Mouse (Mus musculus): ENCODE measurements around the gene Wwox. TPM values are rescaled to one million over a fixed set of nuclear protein-coding genes. Genes with fewer than 3 reads are reported as not detected.

Gene Wwox
- polyA plus RNA-seq, 1 experiment from 2014 or later: 12.1 TPM

DNA sequence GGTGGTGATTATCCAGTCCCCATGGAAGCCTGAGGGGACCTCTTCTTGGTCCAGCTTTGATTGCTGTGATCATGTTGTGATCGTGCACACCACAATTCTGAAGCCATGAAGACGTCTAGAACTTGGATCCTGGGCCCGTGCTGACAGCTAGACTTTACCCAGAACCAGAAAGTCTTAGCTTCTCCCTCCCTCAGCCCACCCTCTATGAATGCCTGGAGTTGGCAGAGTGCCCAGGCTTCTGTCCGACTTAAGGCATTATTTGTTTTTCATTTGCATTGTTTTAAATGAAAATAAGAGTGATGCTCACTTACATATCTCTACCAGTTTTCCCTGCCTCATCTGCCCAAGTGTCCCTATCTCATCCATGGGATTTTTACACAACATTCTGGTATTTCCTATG is 937.9 kb downstream of the Wwox start:
- Histone ChIP-seq H3K36me3 (replicated peaks) (no peaks in the 10 kb centered on the region), H3K4me3 (no peak overlapping the region), H3K27me3 (ENCODE audit: poor library complexity, severe bottlenecking) (no peaks in the 10 kb centered on the region), H3K9me3 (no peaks in the 10 kb centered on the region), H3K4me1 (peaks cover 13% of the 10 kb centered on the region), H3K27ac (no peak overlapping the region)
- WGBS: 84% methylated on average over 4 of the region's 4 CpGs
- no peak for DNase-seq (ENCODE audit: extremely low spot score, low spot score)

DNA sequence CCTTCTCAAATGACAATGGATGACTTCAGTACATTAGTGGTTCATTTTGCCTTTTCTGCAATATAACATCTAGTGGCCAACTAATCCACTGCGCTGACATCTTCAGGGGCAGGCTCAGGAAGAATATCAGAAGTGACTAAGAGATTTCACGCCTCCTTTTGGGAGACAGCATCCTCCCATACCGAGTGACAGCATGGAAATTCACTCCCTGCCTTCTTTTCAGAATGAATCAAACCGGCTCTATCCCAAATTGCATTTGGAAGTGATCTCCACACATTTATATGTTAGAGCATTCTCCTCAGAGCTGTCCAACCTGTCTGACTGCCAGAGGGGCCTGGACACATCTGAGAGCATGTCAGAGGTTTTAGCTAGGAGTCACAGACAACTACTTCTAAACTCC is 940.6 kb downstream of the Wwox start:
- H3K36me3 ChIP-seq (replicated peaks): no peaks in the 10 kb centered on the region
- no peaks in the 10 kb centered on the region for H3K27me3 ChIP-seq (ENCODE audit: poor library complexity, severe bottlenecking)
- DNase-seq (ENCODE audit: extremely low spot score, low spot score): no peak
- H3K4me3 ChIP-seq: no peak overlapping the region
- H3K4me1 ChIP-seq: peaks cover 6% of the 10 kb centered on the region
- no peaks in the 10 kb centered on the region for H3K9me3 ChIP-seq
- H3K27ac ChIP-seq: no peak overlapping the region
- WGBS: 80% methylated on average over 4 of the region's 4 CpGs

DNA sequence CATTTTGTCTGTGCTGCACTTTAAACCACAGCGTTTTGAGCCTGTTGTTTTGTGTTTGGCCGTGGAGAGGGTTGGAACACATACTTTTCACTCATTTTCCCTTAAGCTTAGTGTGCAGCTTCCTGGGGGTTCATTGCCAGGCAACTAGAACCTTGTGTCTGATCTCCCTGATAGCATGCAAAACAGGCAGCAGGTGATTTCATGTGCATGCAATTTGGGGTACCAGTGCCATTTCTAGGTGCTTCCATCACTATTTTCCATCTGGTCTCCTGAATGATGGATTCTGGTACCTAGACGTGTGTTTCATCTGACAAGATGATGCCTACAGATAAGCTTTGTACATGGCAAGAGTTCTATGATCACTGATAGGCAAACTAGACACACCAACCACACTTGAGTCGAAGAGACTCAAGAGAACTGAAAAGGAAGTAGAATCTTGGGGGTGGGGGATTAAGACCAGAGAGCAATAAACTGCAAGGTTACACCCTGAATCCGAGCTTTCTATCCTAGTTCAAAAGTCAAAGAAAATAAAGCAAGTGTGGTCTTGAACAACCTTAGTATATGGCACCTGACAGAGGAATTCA is 951.6 kb downstream of the Wwox start:
- peaks cover 9% of the 10 kb centered on the region; the same call in 1 of the 2 replicates for H3K4me1 ChIP-seq
- DNase-seq (ENCODE audit: extremely low spot score, low spot score): no peak
- no peaks in the 10 kb centered on the region for H3K9me3 ChIP-seq
- H3K4me3 ChIP-seq: no peak overlapping the region
- no peaks in the 10 kb centered on the region for H3K36me3 ChIP-seq (replicated peaks)
- no peaks in the 10 kb centered on the region for H3K27me3 ChIP-seq (ENCODE audit: poor library complexity, severe bottlenecking)
- no peak overlapping the region for H3K27ac ChIP-seq
- WGBS: 88% methylated on average over 5 of the region's 5 CpGs

DNA sequence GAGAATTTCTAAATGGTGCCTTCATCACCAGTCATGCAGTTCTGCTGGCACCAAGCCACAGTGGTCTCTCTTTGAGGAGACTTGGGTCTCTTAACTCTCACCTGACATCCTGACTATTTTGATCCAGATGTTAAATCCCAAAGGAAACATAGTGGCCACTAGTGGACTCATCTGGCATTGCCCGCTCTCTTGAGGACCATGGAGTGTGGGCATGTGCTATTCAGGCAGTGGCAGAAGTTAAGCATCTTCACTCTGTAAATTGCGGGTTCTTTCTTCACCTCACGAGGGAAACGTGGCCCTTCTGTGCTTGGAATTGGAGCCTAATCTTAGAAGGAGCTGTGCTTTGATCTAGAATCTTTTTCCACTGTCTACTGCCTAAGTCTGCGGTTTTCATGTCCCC is 956.4 kb downstream of the Wwox start:
- Histone ChIP-seq H3K4me1 (peaks cover 9% of the 10 kb centered on the region; the same call in 1 of the 2 replicates), H3K9me3 (no peaks in the 10 kb centered on the region), H3K36me3 (replicated peaks) (no peaks in the 10 kb centered on the region), H3K27me3 (ENCODE audit: poor library complexity, severe bottlenecking) (no peaks in the 10 kb centered on the region), H3K27ac (no peak overlapping the region), H3K4me3 (no peak overlapping the region)
- 75% methylated on average over 5 of the region's 5 CpGs for WGBS
- no peak for DNase-seq (ENCODE audit: extremely low spot score, low spot score)

DNA sequence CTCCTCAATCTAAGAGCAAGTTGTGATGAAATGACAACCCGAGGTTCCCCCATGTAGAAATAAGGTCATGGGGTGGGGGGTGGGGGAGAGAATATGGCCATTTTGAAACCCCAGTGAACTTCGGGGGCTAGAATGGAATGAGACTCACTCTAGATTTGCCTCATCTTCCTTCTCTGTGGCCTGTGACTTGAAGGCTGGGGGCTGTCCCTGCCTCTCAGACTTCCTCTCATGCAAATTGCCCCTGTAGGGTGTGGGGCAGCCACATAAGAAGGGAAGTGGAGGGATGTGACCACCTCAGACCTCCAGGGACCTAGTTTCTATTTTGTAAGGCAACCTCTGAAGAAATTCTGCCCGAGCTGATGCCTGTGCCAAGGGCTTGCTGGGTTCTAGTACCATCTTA is 958.5 kb downstream of the Wwox start:
- H3K4me3 ChIP-seq: no peak overlapping the region
- no peak for DNase-seq (ENCODE audit: extremely low spot score, low spot score)
- 90% methylated on average over 3 of the region's 3 CpGs for WGBS
- H3K36me3 ChIP-seq (replicated peaks): no peaks in the 10 kb centered on the region
- no peaks in the 10 kb centered on the region for H3K27me3 ChIP-seq (ENCODE audit: poor library complexity, severe bottlenecking)
- H3K4me1 ChIP-seq: no peaks in the 10 kb centered on the region
- no peak overlapping the region for H3K27ac ChIP-seq
- H3K9me3 ChIP-seq: no peaks in the 10 kb centered on the region

DNA sequence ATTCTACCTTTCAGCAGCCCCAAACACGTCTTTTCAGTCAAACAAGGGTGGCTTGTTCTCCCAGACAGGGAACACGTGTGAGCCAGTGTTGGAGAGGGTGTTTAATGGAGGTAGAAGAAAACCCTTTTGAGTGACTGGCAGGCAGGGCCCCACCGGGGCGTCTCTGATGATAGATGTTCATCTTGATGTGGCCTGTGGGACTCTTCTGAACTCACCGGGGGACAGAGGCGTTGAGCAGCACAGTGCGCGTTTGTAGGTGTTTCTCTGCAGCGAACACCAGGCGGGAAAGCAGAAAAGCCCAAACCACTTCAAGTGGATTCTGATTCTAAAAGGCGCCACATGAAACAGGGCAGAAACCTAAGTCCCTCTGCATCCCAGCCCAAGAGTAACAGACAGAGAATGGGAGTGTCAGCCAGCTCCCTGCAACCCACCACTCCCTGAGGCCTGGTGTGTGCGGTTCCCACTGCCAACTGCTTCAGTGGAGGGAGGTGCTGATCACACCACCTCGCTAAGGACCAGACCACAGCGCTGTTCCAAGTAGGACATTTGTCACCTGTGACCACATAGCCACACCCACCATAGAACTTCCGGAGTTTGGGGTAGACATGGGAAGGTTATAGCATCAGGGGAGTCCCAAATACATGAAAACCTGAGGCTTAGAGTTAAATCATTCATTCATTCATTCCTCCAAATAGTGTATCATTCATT is 960.7 kb downstream of the Wwox start:
- H3K4me1 ChIP-seq: no peaks in the 10 kb centered on the region
- H3K9me3 ChIP-seq: no peaks in the 10 kb centered on the region
- no peak for DNase-seq (ENCODE audit: extremely low spot score, low spot score)
- WGBS: 88% methylated on average over 15 of the region's 15 CpGs
- H3K4me3 ChIP-seq: no peak overlapping the region
- H3K27ac ChIP-seq: no peak overlapping the region
- no peaks in the 10 kb centered on the region for H3K27me3 ChIP-seq (ENCODE audit: poor library complexity, severe bottlenecking)
- H3K36me3 ChIP-seq (replicated peaks): no peaks in the 10 kb centered on the region

Other genes starting within 250 kb of the Wwox start
- gene Vat1l, start 234.0 kb upstream of the Wwox start, polyA plus RNA-seq (2016; fragmentation: Nextera tagmentation; extraction: Ambion mirVana): 7.4 and 8.9 TPM in 2 replicates
- not detected in 2 replicates for gene Clec3a, start 21.6 kb upstream of the Wwox start, polyA plus RNA-seq (2016; fragmentation: Nextera tagmentation; extraction: Ambion mirVana)